8 mouse cellular contexts compared by ENCODE assay signal in the genomic region with DNA sequence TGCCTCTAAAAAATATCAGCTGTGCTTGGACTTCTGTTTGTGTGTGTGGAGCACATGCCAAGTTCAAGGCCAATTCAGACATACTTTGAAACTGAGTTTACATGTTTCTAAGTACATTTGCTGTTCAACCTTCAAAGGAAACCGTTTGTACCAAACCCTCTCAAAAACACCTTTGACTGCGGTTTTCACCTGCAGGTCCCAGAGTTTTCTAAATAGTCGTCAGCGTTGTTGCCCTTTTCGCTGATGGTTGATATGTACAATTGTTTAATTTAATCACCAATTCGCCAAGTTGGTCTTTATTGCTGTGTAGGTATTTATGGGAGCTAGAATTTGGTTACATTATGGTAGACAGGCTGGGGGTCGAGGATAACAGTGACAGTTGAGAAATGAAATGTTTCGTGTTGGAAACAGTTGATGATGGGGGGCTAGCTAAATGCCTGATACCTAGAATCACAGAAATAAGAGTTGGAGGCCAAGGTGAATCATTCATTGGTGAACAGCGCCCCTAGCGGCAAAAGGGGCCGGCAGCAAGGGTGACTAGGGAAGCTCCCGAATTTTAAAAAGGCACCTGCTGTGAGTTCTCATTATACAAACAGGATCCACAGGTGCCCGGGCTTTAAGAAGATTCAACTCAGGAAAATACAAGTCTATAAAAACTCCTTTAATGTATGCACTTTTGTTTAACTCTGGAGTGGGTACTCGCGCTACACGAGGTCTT. TPM values are rescaled to one million over a fixed set of nuclear protein-coding genes. Genes with fewer than 3 reads are reported as not detected.
A peak's percentile ranks its signal among the peaks of the same experiment; 100 is the strongest.
DNase-seq lines count a peak whose midpoint lies in the region; ATAC-seq and TF ChIP-seq lines count a peak whose summit lies in the region.

No protein-coding gene starts in this region.

- peaks cover 15% of the 10 kb centered on the region for H3K27me3 ChIP-seq in forebrain, embryonic 11.5 days (ENCODE audit: control insufficient read depth, insufficient read depth, low read length)
- H3K27me3 ChIP-seq in heart, embryonic 14.5 days (ENCODE audit: control insufficient read depth, insufficient read depth, low read length): peaks cover 9% of the 10 kb centered on the region
- no peaks in the 10 kb centered on the region for H3K27me3 ChIP-seq in kidney, postnatal 0 days (ENCODE audit: insufficient read depth, low read length)
- peaks cover 32% of the 10 kb centered on the region for H3K27me3 ChIP-seq in limb, embryonic 15.5 days
- peaks cover 8% of the 10 kb centered on the region for H3K27me3 ChIP-seq in midbrain, embryonic 16.5 days (ENCODE audit: control insufficient read depth, insufficient read depth, low read depth, low read length)
- peaks cover 19% of the 10 kb centered on the region for H3K27me3 ChIP-seq in stomach, embryonic 16.5 days (ENCODE audit: control insufficient read depth, insufficient read depth, low read length)

- H3K36me3 ChIP-seq in forebrain, embryonic 11.5 days (ENCODE audit: control insufficient read depth, insufficient read depth, low read length): no peaks in the 10 kb centered on the region
- no peaks in the 10 kb centered on the region for H3K36me3 ChIP-seq in heart, embryonic 14.5 days (ENCODE audit: control insufficient read depth, insufficient read depth, low read length)
- no peaks in the 10 kb centered on the region for H3K36me3 ChIP-seq in kidney, postnatal 0 days (ENCODE audit: insufficient read depth, low read length)
- H3K36me3 ChIP-seq in limb, embryonic 15.5 days: no peaks in the 10 kb centered on the region
- H3K36me3 ChIP-seq in midbrain, embryonic 16.5 days (ENCODE audit: control insufficient read depth, insufficient read depth, low read length): no peaks in the 10 kb centered on the region
- no peaks in the 10 kb centered on the region for H3K36me3 ChIP-seq in stomach, embryonic 16.5 days (ENCODE audit: control insufficient read depth, insufficient read depth, low read length)

- no peak overlapping the region for H3K27ac ChIP-seq in forebrain, embryonic 11.5 days (ENCODE audit: low read depth, low read length)
- H3K27ac ChIP-seq in heart, embryonic 14.5 days (replicated peaks in 1 of 2; ENCODE audit: control insufficient read depth in 1 of 2, insufficient read depth in 1 of 2, low read depth in 2 of 2, low read length in 2 of 2): no peak overlapping the region
- no peak overlapping the region for H3K27ac ChIP-seq in kidney, postnatal 0 days
- H3K27ac ChIP-seq in limb, embryonic 15.5 days: no peak overlapping the region
- no peak overlapping the region for H3K27ac ChIP-seq in midbrain, embryonic 16.5 days (ENCODE audit: low read length)
- H3K27ac ChIP-seq in stomach, embryonic 16.5 days (ENCODE audit: low read length): no peak overlapping the region

- 29% methylated on average over 16 of the region's 16 CpGs for WGBS in forebrain, embryonic 11.5 days
- WGBS in heart, embryonic 14.5 days: 26% methylated on average over 16 of the region's 16 CpGs
- WGBS in kidney, postnatal 0 days: 27% methylated on average over 16 of the region's 16 CpGs
- WGBS in limb, embryonic 15.5 days: 28% methylated on average over 16 of the region's 16 CpGs
- 30% methylated on average over 16 of the region's 16 CpGs for WGBS in midbrain, embryonic 16.5 days
- WGBS in stomach, embryonic 16.5 days: 23% methylated on average over 16 of the region's 16 CpGs

- TF ChIP-seq CTCF in kidney, postnatal 0 days (IDR thresholded peaks at IDR 0.05; ENCODE audit: low read depth): peak; percentile 86

- peak overlapping the region; percentile 97 for H3K4me2 ChIP-seq in forebrain, embryonic 11.5 days (ENCODE audit: low read depth, low read length, severe bottlenecking)
- peak overlapping the region; percentile 98 for H3K4me2 ChIP-seq in heart, embryonic 14.5 days (ENCODE audit: low read length)
- H3K4me2 ChIP-seq in kidney, postnatal 0 days (ENCODE audit: low read length): peak overlapping the region; percentile 99
- H3K4me2 ChIP-seq in limb, embryonic 15.5 days: peak overlapping the region; percentile 94
- peak overlapping the region; percentile 96 for H3K4me2 ChIP-seq in midbrain, embryonic 16.5 days (ENCODE audit: low read length)
- H3K4me2 ChIP-seq in stomach, embryonic 16.5 days (ENCODE audit: low read depth, low read length): peak overlapping the region; percentile 86

- peaks cover 13% of the 10 kb centered on the region for H3K4me1 ChIP-seq in forebrain, embryonic 11.5 days (replicated peaks; ENCODE audit: control insufficient read depth, insufficient read depth, low read length)
- H3K4me1 ChIP-seq in heart, embryonic 14.5 days (ENCODE audit: control insufficient read depth in 2 of 2, insufficient read depth in 2 of 2, low read length in 2 of 2): peaks cover 7 to 8% of the 10 kb centered on the region in 2 experiments
- peaks cover 16% of the 10 kb centered on the region; the same call in 1 of the 2 replicates for H3K4me1 ChIP-seq in kidney, postnatal 0 days (replicated peaks; ENCODE audit: insufficient read depth, low read length)
- peaks cover 32% of the 10 kb centered on the region for H3K4me1 ChIP-seq in limb, embryonic 15.5 days
- peaks cover 8% of the 10 kb centered on the region; the same call in 1 of the 2 replicates for H3K4me1 ChIP-seq in midbrain, embryonic 16.5 days (ENCODE audit: control insufficient read depth, insufficient read depth, low read length)
- H3K4me1 ChIP-seq in stomach, embryonic 16.5 days (ENCODE audit: control insufficient read depth, insufficient read depth, low read length): 0 out of 2 replicates have a peak, but pooled peaks cover 5% of the 10 kb centered on the region

- DNase-seq in 3T3-L1 (ENCODE audit: low read depth, low spot score): peak; percentile 83
- peak; percentile 3 for DNase-seq in c-Kit-negative CD71-positive TER-119-positive erythroid progenitor cells, embryonic 14.5 days (ENCODE audit: low read depth, low spot score)
- DNase-seq in forebrain, embryonic 11.5 days (ENCODE audit: low spot score): peak; percentile 87
- DNase-seq in kidney, postnatal 0 days (ENCODE audit: low spot score): peak; percentile 87

- H3K9ac ChIP-seq in forebrain, embryonic 11.5 days (ENCODE audit: low read length): no peak overlapping the region
- no peak overlapping the region; the same call in 1 of the 2 replicates for H3K9ac ChIP-seq in heart, embryonic 14.5 days (ENCODE audit: low read length)
- H3K9ac ChIP-seq in kidney, postnatal 0 days (ENCODE audit: low read depth, low read length): no peak overlapping the region
- H3K9ac ChIP-seq in limb, embryonic 15.5 days: no peak overlapping the region
- H3K9ac ChIP-seq in midbrain, embryonic 16.5 days (ENCODE audit: low read depth, low read length): no peak overlapping the region
- H3K9ac ChIP-seq in stomach, embryonic 16.5 days (ENCODE audit: low read length): no peak overlapping the region

- peak overlapping the region; percentile 63 for H3K4me3 ChIP-seq in forebrain, embryonic 11.5 days (ENCODE audit: low read depth, low read length)
- peak overlapping the region; percentile 66 to 69; a peak in 3 of 4 replicates for H3K4me3 ChIP-seq in heart, embryonic 14.5 days (ENCODE audit: control insufficient read depth in 1 of 2, insufficient read depth in 1 of 2, low read depth in 1 of 2, low read length in 2 of 2)
- H3K4me3 ChIP-seq in kidney, postnatal 0 days (replicated peaks; ENCODE audit: low read depth, low read length): peak overlapping the region; percentile 59
- H3K4me3 ChIP-seq in limb, embryonic 15.5 days: peak overlapping the region; percentile 66
- peak overlapping the region; percentile 56 for H3K4me3 ChIP-seq in midbrain, embryonic 16.5 days (ENCODE audit: low read depth, low read length)
- peak overlapping the region; percentile 59 for H3K4me3 ChIP-seq in stomach, embryonic 16.5 days (replicated peaks; ENCODE audit: low read length)

- ATAC-seq in forebrain, embryonic 11.5 days (replicated peaks; ENCODE audit: low FRiP score): 0 out of 2 replicates have a peak, but pooled peaks have one; percentile 42
- ATAC-seq in heart, embryonic 14.5 days (ENCODE audit: insufficient number of reproducible peaks, insufficient read depth, low FRiP score, low read depth): no peak
- no peak for ATAC-seq in kidney, postnatal 0 days (replicated peaks; ENCODE audit: low FRiP score, low read depth)
- no peak for ATAC-seq in limb, embryonic 15.5 days (ENCODE audit: insufficient number of reproducible peaks, low FRiP score, low TSS enrichment, low read depth)
- 0 out of 2 replicates have a peak, but pooled peaks have one; percentile 37 for ATAC-seq in midbrain, embryonic 16.5 days
- ATAC-seq in stomach, embryonic 16.5 days (ENCODE audit: insufficient read depth, low FRiP score): no peak

- H3K9me3 ChIP-seq in forebrain, embryonic 11.5 days (ENCODE audit: control insufficient read depth, low read length): no peaks in the 10 kb centered on the region
- no peaks in the 10 kb centered on the region for H3K9me3 ChIP-seq in heart, embryonic 14.5 days (ENCODE audit: control insufficient read depth, low read length)
- H3K9me3 ChIP-seq in kidney, postnatal 0 days (replicated peaks; ENCODE audit: low read length): no peaks in the 10 kb centered on the region
- H3K9me3 ChIP-seq in limb, embryonic 15.5 days: no peaks in the 10 kb centered on the region
- H3K9me3 ChIP-seq in midbrain, embryonic 16.5 days (replicated peaks; ENCODE audit: control insufficient read depth, low read length, poor library complexity, severe bottlenecking): no peaks in the 10 kb centered on the region
- no peaks in the 10 kb centered on the region for H3K9me3 ChIP-seq in stomach, embryonic 16.5 days (replicated peaks; ENCODE audit: control insufficient read depth, low read length)

RNA-seq across cellular contexts. Expression of gene Adam12, which starts 8.3 kb away (rescaled TPM):
- 1.6 and 2.8 TPM in 2 replicates for polyA plus RNA-seq in forebrain, embryonic 11.5 days (2014; fragmentation: Nextera tagmentation; extraction: Ambion mirVana)
- 3.4 and 7.3 TPM in 2 replicates for polyA plus RNA-seq in heart, embryonic 14.5 days (2014; fragmentation: Nextera tagmentation; extraction: Ambion mirVana)
- polyA plus RNA-seq in kidney, postnatal 0 days (2015; fragmentation: Nextera tagmentation; extraction: Ambion mirVana): 2.6 and 2.8 TPM in 2 replicates
- 8.1 and 9.3 TPM in 2 replicates for polyA plus RNA-seq in limb, embryonic 15.5 days (2015; fragmentation: Nextera tagmentation; extraction: Ambion mirVana)
- 1.9 and 2.1 TPM in 2 replicates for polyA plus RNA-seq in midbrain, embryonic 16.5 days (2015; fragmentation: Nextera tagmentation; extraction: Ambion mirVana)
- 3.6 and 4.4 TPM in 2 replicates for polyA plus RNA-seq in stomach, embryonic 16.5 days (2015; fragmentation: Nextera tagmentation; extraction: Ambion mirVana)

Comparison
In these comparisons a context has a peak if more than half of its experiments do, and no peak if none do; other contexts are left out.
1. DNase-seq: peak in every context shown above with its lines; median percentile 87 in forebrain, embryonic 11.5 days; 87 in kidney, postnatal 0 days; 83 in 3T3-L1; 3 in c-Kit-negative CD71-positive TER-119-positive erythroid progenitor cells, embryonic 14.5 days.
2. ATAC-seq: peak in forebrain, embryonic 11.5 days (single experiment) and midbrain, embryonic 16.5 days (single experiment); none in heart, embryonic 14.5 days (single experiment), kidney, postnatal 0 days (single experiment), limb, embryonic 15.5 days (single experiment) and stomach, embryonic 16.5 days (single experiment).
3. Peak in every context shown above with its lines, with median percentiles within 50 percentile points of each other: H3K4me2 ChIP-seq and H3K4me3 ChIP-seq.